Mouse (Mus musculus): ENCODE results near the gene Gimap7. TPM values are rescaled to one million over a fixed set of nuclear protein-coding genes. Genes with fewer than 3 reads are reported as not detected.

The Gimap7 gene
- polyA plus RNA-seq, 2 experiments = not detected

- Histone ChIP-seq H3K27me3 (ENCODE audit: control insufficient read depth, insufficient read depth, low read length) (peaks cover 36% of the 10 kb centered on the region), H3K4me1 (ENCODE audit: control insufficient read depth, insufficient read depth, low read length) (peaks cover 6% of the 10 kb centered on the region), H3K9me3 (ENCODE audit: control insufficient read depth, low read length) (no peaks in the 10 kb centered on the region), H3K4me3 (replicated peaks; ENCODE audit: low read length) (no peak overlapping the region), H3K4me2 (replicated peaks; ENCODE audit: low read depth, low read length, severe bottlenecking) (no peak overlapping the region), H3K36me3 (ENCODE audit: control insufficient read depth, insufficient read depth, low read length) (no peaks in the 10 kb centered on the region), H3K27ac (replicated peaks; ENCODE audit: low read depth, low read length) (no peak overlapping the region), H3K9ac (ENCODE audit: low read depth, low read length, severe bottlenecking) (no peak overlapping the region)
- no peak for DNase-seq (ENCODE audit: low spot score)
- no peak for ATAC-seq (ENCODE audit: low FRiP score, low read depth)
- WGBS = 40% methylated on average over 3 of the region's 3 CpGs
- no peak for TF ChIP-seq POLR2A (IDR thresholded peaks at IDR 0.05; ENCODE audit: borderline replicate concordance, extremely low read depth, insufficient read depth, insufficient read length)
Measured at GRCm38 (mm10) chr6:48741273-48741672, 22.9 kb downstream of the Gimap7 start.

GRCm38 (mm10) chr6:48741711-48742206 lies 23.3 kb downstream of the Gimap7 start:
- whole genome bisulfite sequencing = 21% methylated on average over 9 of the region's 9 CpGs
- no peak for ATAC-seq (ENCODE audit: low FRiP score, low read depth)
- H3K27ac ChIP-seq (replicated peaks; ENCODE audit: low read depth, low read length) = no peak overlapping the region
- no peak overlapping the region for H3K4me2 ChIP-seq (replicated peaks; ENCODE audit: low read depth, low read length, severe bottlenecking)
- H3K9me3 ChIP-seq (ENCODE audit: control insufficient read depth, low read length) = no peaks in the 10 kb centered on the region
- TF ChIP-seq POLR2A (IDR thresholded peaks at IDR 0.05; ENCODE audit: borderline replicate concordance, extremely low read depth, insufficient read depth, insufficient read length) = no peak
- no peaks in the 10 kb centered on the region for H3K36me3 ChIP-seq (ENCODE audit: control insufficient read depth, insufficient read depth, low read length)
- H3K4me1 ChIP-seq (ENCODE audit: control insufficient read depth, insufficient read depth, low read length) = peaks cover 6% of the 10 kb centered on the region
- no peak for DNase-seq (ENCODE audit: low spot score)
- no peak overlapping the region for H3K9ac ChIP-seq (ENCODE audit: low read depth, low read length, severe bottlenecking)
- peaks cover 36% of the 10 kb centered on the region for H3K27me3 ChIP-seq (ENCODE audit: control insufficient read depth, insufficient read depth, low read length)
- H3K4me3 ChIP-seq (replicated peaks; ENCODE audit: low read length) = no peak overlapping the region

GRCm38 (mm10) chr6:48742422-48743351 lies 24.3 kb downstream of the Gimap7 start:
- peaks cover 36% of the 10 kb centered on the region for H3K27me3 ChIP-seq (ENCODE audit: control insufficient read depth, insufficient read depth, low read length)
- no peak for TF ChIP-seq POLR2A (IDR thresholded peaks at IDR 0.05; ENCODE audit: borderline replicate concordance, extremely low read depth, insufficient read depth, insufficient read length)
- no peaks in the 10 kb centered on the region for H3K36me3 ChIP-seq (ENCODE audit: control insufficient read depth, insufficient read depth, low read length)
- DNase-seq (ENCODE audit: low spot score) = no peak
- no peak overlapping the region for H3K27ac ChIP-seq (replicated peaks; ENCODE audit: low read depth, low read length)
- H3K4me1 ChIP-seq (ENCODE audit: control insufficient read depth, insufficient read depth, low read length) = peaks cover 6% of the 10 kb centered on the region
- 3% methylated on average over 38 of the region's 52 CpGs for WGBS
- no peak for ATAC-seq (ENCODE audit: low FRiP score, low read depth)
- peak overlapping the region; percentile 32 for H3K4me3 ChIP-seq (replicated peaks; ENCODE audit: low read length)
- no peaks in the 10 kb centered on the region for H3K9me3 ChIP-seq (ENCODE audit: control insufficient read depth, low read length)
- no peak overlapping the region for H3K9ac ChIP-seq (ENCODE audit: low read depth, low read length, severe bottlenecking)
- H3K4me2 ChIP-seq (replicated peaks; ENCODE audit: low read depth, low read length, severe bottlenecking) = peak overlapping the region; percentile 53

- no peak overlapping the region for H3K27ac ChIP-seq (replicated peaks; ENCODE audit: low read depth, low read length)
- TF ChIP-seq POLR2A (IDR thresholded peaks at IDR 0.05; ENCODE audit: borderline replicate concordance, extremely low read depth, insufficient read depth, insufficient read length) = no peak
- DNase-seq (ENCODE audit: low spot score) (no peak), ATAC-seq (ENCODE audit: low FRiP score, low read depth) (no peak)
- no peak overlapping the region for H3K4me3 ChIP-seq (replicated peaks; ENCODE audit: low read length)
- WGBS = 69% methylated on average over 2 of the region's 2 CpGs
- H3K27me3 ChIP-seq (ENCODE audit: control insufficient read depth, insufficient read depth, low read length) = peaks cover 33% of the 10 kb centered on the region
- H3K9ac ChIP-seq (ENCODE audit: low read depth, low read length, severe bottlenecking) = no peak overlapping the region
- no peaks in the 10 kb centered on the region for H3K36me3 ChIP-seq (ENCODE audit: control insufficient read depth, insufficient read depth, low read length)
- H3K4me1 ChIP-seq (ENCODE audit: control insufficient read depth, insufficient read depth, low read length) = peaks cover 6% of the 10 kb centered on the region
- no peaks in the 10 kb centered on the region for H3K9me3 ChIP-seq (ENCODE audit: control insufficient read depth, low read length)
- no peak overlapping the region for H3K4me2 ChIP-seq (replicated peaks; ENCODE audit: low read depth, low read length, severe bottlenecking)
Measured at GRCm38 (mm10) chr6:48745490-48745889, 27.1 kb downstream of the Gimap7 start.

GRCm38 (mm10) chr6:48745959-48746889 lies 27.8 kb downstream of the Gimap7 start, which contains the start of gene Gimap5:
Gimap5 (plus strand) TSS chr6:48746197.
- no peak within 1 kb of the TSS for H3K4me2 ChIP-seq (replicated peaks; ENCODE audit: low read depth, low read length, severe bottlenecking)
- ATAC-seq (ENCODE audit: low FRiP score, low read depth) = no peak
- no peak for TF ChIP-seq POLR2A (IDR thresholded peaks at IDR 0.05; ENCODE audit: borderline replicate concordance, extremely low read depth, insufficient read depth, insufficient read length)
- H3K4me1 ChIP-seq (ENCODE audit: control insufficient read depth, insufficient read depth, low read length) = peaks cover 6% of the 10 kb centered on the region
- H3K27ac ChIP-seq (replicated peaks; ENCODE audit: low read depth, low read length) = peak within 1 kb of the TSS; percentile 52; the same call in 1 of the 2 replicates
- no peak within 1 kb of the TSS for H3K9ac ChIP-seq (ENCODE audit: low read depth, low read length, severe bottlenecking)
- no peaks in the 10 kb centered on the region for H3K9me3 ChIP-seq (ENCODE audit: control insufficient read depth, low read length)
- H3K27me3 ChIP-seq (ENCODE audit: control insufficient read depth, insufficient read depth, low read length) = peaks cover 27% of the 10 kb centered on the region
- DNase-seq (ENCODE audit: low spot score) = peak; percentile 61
- 31% methylated on average over 16 of the region's 16 CpGs for WGBS
- no peak within 1 kb of the TSS for H3K4me3 ChIP-seq (replicated peaks; ENCODE audit: low read length)
- H3K36me3 ChIP-seq (ENCODE audit: control insufficient read depth, insufficient read depth, low read length) = no peaks in the 10 kb centered on the region

Data from limb, embryonic 14.5 days (tissue).